Mouse (Mus musculus) heart, embryonic 15.5 days (tissue): ENCODE data around the gene Bach2. TPM values are rescaled to one million over a fixed set of nuclear protein-coding genes. Genes with fewer than 3 reads are reported as not detected.

Source experiments
- ATAC-seq: fragments of 200-750 bp; cut with Nextera tagmentation; replicated peaks from 2 replicates; pipeline ENCODE4 v1.8.0; 2017; ENCODE audit warnings: low read depth, moderate TSS enrichment; ENCODE audit not compliant: insufficient number of reproducible peaks, insufficient read depth, low FRiP score
- H3K27ac ChIP-seq: fragments of 300-500 bp; sonication (generic); 2 replicates; pipeline ENCODE4 v1.5.1; 2015; ENCODE audit warnings: mild to moderate bottlenecking, inconsistent platforms
- H3K27me3 ChIP-seq: fragments of 300-500 bp; sonication (generic); 2 replicates; pipeline ENCODE4 v1.6.1; 2015; ENCODE audit warnings: inconsistent platforms
- H3K36me3 ChIP-seq: fragments of 300-500 bp; sonication (generic); 2 replicates; pipeline ENCODE4 v1.6.1; 2015; ENCODE audit warnings: mild to moderate bottlenecking, inconsistent platforms
- H3K4me1 ChIP-seq: fragments of 300-500 bp; sonication (generic); replicated peaks from 2 replicates; pipeline ENCODE4 v1.6.1; 2015; ENCODE audit warnings: inconsistent platforms
- H3K4me2 ChIP-seq: fragments of 300-500 bp; sonication (generic); 2 replicates; pipeline ENCODE4 v1.6.1; 2015; ENCODE audit warnings: inconsistent platforms, mild to moderate bottlenecking, moderate library complexity
- H3K4me3 ChIP-seq: fragments of 300-500 bp; sonication (generic); 2 replicates; pipeline ENCODE4 v1.5.1; 2015; ENCODE audit warnings: mild to moderate bottlenecking, inconsistent platforms
- H3K9ac ChIP-seq: fragments of 300-500 bp; sonication (generic); 2 replicates; pipeline ENCODE4 v1.6.1; 2015; ENCODE audit warnings: mild to moderate bottlenecking, inconsistent platforms
- H3K9me3 ChIP-seq: fragments of 300-500 bp; sonication (generic); replicated peaks from 2 replicates; pipeline ENCODE4 v1.6.1; 2016; ENCODE audit warnings: inconsistent platforms
- WGBS: fragments of 180-500 bp; shearing (Covaris S2); methylation state at CpG from one replicate; pipeline ENCODE4 v1.1.7; 2015; ENCODE audit warnings: mixed read lengths; 5-methylcytosine and 5-hydroxymethylcytosine counted together
- polyA plus RNA-seq: library from polyadenylated mRNA; unstranded; fragments of >200 nt; fragmentation: Nextera tagmentation; extraction: Ambion mirVana; gene quantifications from 2 replicates; pipeline ENCODE4 v1.2.1, GENCODE M21; 2015

The Bach2 gene
- polyA plus RNA-seq, 1 experiment from 2014 or later, result 5.0 TPM

DNA sequence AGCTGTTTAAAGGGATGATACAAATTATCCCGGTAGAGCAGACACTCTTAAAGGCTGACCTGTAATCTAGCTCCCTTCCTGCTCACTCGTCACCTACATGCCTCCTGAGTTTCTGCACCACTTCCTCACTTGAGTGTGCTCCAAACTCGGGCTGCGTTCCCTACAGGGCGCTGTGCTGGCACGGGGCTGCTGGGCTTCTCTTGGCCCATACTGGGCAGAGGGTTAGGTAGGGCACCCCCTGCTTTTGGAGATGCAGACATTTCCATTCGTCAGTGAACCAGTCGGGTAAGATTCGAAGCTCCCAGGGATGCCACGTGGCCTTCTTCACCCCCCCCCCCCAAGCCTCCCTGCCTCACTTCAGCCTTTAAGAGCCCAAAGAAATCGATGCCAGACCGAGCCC, 19.1 kb downstream of the Bach2 start:
- Histone ChIP-seq H3K27ac (no peak overlapping the region), H3K9me3 (no peaks in the 10 kb centered on the region), H3K36me3 (no peaks in the 10 kb centered on the region), H3K4me3 (no peak overlapping the region), H3K27me3 (no peaks in the 10 kb centered on the region), H3K9ac (no peak overlapping the region), H3K4me2 (no peak overlapping the region), H3K4me1 (peaks cover 19% of the 10 kb centered on the region)
- 51% methylated on average over 12 of the region's 12 CpGs for WGBS
- no peak for ATAC-seq

DNA sequence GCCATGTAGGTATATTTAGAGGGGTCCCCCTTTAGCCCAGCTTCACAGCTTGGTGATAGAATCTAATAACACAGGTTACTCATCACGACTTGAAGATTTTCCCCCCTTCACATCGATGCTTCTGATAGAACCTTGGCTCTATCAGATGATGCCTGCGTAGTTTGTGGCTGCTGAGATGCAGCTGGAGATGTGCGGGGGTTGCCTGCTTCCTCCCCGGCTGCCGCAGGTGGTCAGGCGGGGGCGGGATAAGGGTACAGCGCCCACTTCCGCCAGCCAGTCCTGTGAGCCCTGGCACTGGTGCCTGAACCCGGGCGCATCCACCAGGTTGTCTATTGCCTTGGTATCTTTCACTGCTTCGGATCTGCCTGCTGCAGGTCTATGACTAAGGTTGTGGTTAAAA, 19.5 kb downstream of the Bach2 start:
- Histone ChIP-seq H3K9ac (no peak overlapping the region), H3K27me3 (no peaks in the 10 kb centered on the region), H3K4me2 (no peak overlapping the region), H3K4me1 (peaks cover 19% of the 10 kb centered on the region), H3K36me3 (no peaks in the 10 kb centered on the region), H3K27ac (no peak overlapping the region), H3K9me3 (no peaks in the 10 kb centered on the region), H3K4me3 (no peak overlapping the region)
- ATAC-seq, result no peak
- WGBS, result 85% methylated on average over 13 of the region's 13 CpGs

DNA sequence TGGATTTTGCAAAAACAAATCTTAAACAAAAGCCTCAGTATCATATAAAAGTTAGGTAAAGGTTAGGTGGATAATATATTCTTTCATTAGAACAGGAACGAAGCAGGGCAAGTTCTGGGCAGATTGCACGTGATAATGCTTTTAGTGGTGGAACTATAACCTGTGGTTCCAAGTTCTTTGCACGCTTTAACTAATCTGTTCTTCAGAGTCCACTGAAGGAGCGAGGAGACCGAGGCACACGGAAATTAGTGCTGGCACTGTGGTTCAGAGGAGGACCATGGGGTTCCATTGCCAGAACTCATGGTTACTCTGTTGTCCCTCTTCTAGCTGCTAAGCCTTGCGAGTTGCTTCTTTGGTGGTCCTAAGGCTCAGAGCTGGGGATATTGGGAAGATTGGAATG, 20.0 kb downstream of the Bach2 start:
- Histone ChIP-seq H3K4me3 (no peak overlapping the region), H3K36me3 (no peaks in the 10 kb centered on the region)

DNA sequence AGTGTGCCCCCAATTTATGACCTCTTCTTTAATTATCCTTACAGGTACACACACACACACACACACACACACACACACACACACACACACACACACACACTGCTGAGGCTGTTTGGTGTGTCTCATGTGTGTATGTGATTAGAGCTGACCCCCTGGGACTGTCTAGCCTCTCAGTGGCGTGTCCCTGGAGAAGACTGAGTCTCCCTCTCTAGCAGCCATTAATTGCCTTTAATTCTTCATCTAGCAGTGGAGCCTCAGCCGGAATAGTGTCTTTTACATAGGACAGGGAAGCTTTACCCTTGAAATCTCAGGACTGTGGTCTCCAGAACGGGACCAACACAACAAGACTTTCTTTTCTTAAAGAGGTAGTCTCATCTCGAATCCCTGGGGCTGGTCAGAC, 22.3 kb downstream of the Bach2 start:
- no peak overlapping the region for H3K27ac ChIP-seq
- H3K4me1 ChIP-seq, result peaks cover 37% of the 10 kb centered on the region
- no peak overlapping the region for H3K9ac ChIP-seq
- no peak overlapping the region for H3K4me3 ChIP-seq
- H3K4me2 ChIP-seq, result no peak overlapping the region
- no peaks in the 10 kb centered on the region for H3K36me3 ChIP-seq
- WGBS, result 64% methylated on average over 4 of the region's 4 CpGs
- no peaks in the 10 kb centered on the region for H3K9me3 ChIP-seq
- no peaks in the 10 kb centered on the region for H3K27me3 ChIP-seq
- no peak for ATAC-seq

More for the DNA sequence above, 20.0 kb downstream of the Bach2 start:
- Histone ChIP-seq H3K9me3 (no peaks in the 10 kb centered on the region), H3K4me2 (no peak overlapping the region), H3K27ac (no peak overlapping the region), H3K4me1 (peaks cover 19% of the 10 kb centered on the region), H3K9ac (no peak overlapping the region), H3K27me3 (no peaks in the 10 kb centered on the region)
- 91% methylated on average over 7 of the region's 7 CpGs for WGBS
- ATAC-seq, result no peak

DNA sequence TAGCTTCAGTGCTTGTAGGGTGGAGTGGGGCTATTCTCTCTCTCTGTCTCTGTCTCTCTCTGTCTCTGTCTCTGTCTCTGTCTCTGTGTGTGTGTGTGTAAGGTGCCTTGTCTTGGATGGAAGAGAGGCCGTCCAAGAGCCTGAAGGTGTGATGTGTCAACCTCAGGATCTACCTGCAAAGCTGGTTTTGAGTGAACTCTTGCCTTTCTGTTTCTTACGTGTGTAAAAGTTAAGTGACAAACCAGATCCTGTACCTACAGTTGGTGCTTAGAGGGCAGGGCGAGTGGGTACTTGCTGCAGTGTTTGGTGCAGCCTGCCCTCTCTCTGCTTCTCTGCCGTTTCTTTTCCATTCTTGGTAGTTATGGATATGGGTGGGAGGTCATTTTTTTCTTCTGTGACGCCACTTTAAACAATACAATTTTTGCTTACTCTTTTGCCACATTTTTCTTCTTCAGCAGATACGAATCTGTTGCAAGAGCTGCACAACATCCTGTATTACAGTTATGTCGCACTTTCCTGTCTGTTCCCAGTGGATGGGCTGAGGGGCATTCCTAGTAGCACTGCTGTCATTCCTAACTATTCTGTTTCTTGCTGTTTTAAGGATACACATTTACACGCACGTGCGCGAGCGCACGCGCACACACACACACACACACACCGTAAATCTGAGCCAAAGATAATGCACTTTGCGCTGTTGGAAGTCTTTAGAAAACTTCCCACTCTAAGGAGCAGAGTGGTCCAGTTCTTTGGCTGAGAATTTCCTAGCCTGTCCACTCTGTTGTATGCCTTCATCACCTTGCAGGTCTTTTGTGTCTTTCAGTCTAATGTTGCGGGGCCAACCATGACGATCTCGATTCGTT, 24.5 kb downstream of the Bach2 start:
- Histone ChIP-seq H3K36me3 (no peaks in the 10 kb centered on the region), H3K9ac (no peak overlapping the region), H3K4me2 (no peak overlapping the region), H3K4me3 (no peak overlapping the region), H3K27ac (peak overlapping the region; percentile 3), H3K9me3 (no peaks in the 10 kb centered on the region), H3K27me3 (no peaks in the 10 kb centered on the region), H3K4me1 (peaks cover 28% of the 10 kb centered on the region)
- no peak for ATAC-seq
- 81% methylated on average over 20 of the region's 20 CpGs for WGBS

DNA sequence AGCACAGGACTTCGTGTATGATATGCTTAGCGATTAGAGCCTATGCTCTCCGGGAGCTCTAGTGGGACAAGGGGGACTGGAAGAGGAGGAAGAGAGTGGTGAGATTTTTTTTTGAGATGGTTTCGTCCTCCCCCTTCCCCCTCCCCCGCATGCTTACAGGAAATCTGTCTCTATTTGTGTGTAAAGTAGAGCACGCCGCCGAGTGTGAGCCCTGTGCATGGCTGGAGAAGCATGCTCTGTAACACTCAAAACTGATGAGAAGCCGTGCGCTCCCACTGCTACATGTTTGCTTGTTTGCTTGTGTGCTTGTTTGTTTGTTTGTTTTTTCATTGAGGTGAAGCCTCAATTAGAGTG, 25.1 kb downstream of the Bach2 start:
- WGBS, result 57% methylated on average over 10 of the region's 10 CpGs
- H3K4me1 ChIP-seq, result peaks cover 26% of the 10 kb centered on the region
- no peak overlapping the region for H3K4me2 ChIP-seq
- H3K36me3 ChIP-seq, result no peaks in the 10 kb centered on the region
- no peak overlapping the region for H3K9ac ChIP-seq
- ATAC-seq, result 0 out of 2 replicates have a peak, but pooled peaks have one; percentile 27
- H3K27ac ChIP-seq, result peak overlapping the region; percentile 3
- no peak overlapping the region for H3K4me3 ChIP-seq
- H3K9me3 ChIP-seq, result no peaks in the 10 kb centered on the region
- no peaks in the 10 kb centered on the region for H3K27me3 ChIP-seq

DNA sequence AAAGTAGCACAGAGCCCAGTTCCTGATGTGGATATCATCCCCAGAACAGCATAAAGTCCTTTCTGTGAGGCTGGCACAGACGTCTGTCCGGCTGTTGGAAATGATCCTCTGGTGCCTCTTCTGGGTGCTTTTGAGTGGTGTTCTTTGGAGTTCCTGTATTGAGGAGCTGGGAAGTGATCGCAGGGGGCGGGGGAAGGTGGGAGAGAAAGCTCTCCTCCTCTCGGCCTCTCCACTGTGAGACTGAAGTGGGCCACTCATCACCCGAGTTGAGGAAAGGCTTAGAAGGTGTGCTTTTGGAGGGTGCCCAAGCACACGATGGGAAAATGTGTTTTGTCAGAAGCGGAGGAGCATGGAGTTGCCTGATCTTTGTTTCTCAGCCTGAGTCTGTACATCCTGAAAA, 26.3 kb downstream of the Bach2 start:
- no peak overlapping the region for H3K4me3 ChIP-seq
- H3K27me3 ChIP-seq, result no peaks in the 10 kb centered on the region
- H3K9ac ChIP-seq, result no peak overlapping the region
- peaks cover 18% of the 10 kb centered on the region for H3K4me1 ChIP-seq
- no peaks in the 10 kb centered on the region for H3K36me3 ChIP-seq
- no peak overlapping the region for H3K4me2 ChIP-seq
- ATAC-seq, result no peak
- H3K9me3 ChIP-seq, result no peaks in the 10 kb centered on the region
- 43% methylated on average over 8 of the region's 8 CpGs for WGBS
- 0 out of 2 replicates have a peak overlapping the region, but pooled peaks have one; percentile 10 for H3K27ac ChIP-seq

DNA sequence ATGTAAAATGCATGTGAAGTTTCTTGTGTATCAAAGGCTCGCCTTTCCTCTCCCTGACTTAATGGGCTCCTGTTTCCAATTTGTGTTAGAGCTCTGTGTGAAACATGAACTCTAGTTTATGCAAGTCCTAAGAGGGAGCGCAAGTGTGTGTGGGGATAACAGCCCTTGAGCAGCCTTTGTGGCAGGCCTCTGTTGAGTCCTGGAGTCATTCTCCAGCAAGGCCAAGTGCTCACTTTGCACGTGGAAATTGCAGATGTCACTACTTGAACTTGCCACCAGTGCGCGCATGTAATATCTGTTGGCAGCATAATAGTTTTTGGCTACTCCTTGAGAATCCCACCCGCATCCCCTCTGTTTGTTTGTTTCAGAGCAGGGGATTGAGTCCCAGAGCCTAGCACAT, 28.1 kb downstream of the Bach2 start:
- H3K27me3 ChIP-seq, result no peaks in the 10 kb centered on the region
- no peak for ATAC-seq
- H3K9ac ChIP-seq, result no peak overlapping the region
- WGBS, result 66% methylated on average over 6 of the region's 6 CpGs
- H3K36me3 ChIP-seq, result no peaks in the 10 kb centered on the region
- H3K4me3 ChIP-seq, result no peak overlapping the region
- H3K9me3 ChIP-seq, result no peaks in the 10 kb centered on the region
- no peak overlapping the region for H3K4me2 ChIP-seq
- peaks cover 18% of the 10 kb centered on the region for H3K4me1 ChIP-seq
- no peak overlapping the region for H3K27ac ChIP-seq

DNA sequence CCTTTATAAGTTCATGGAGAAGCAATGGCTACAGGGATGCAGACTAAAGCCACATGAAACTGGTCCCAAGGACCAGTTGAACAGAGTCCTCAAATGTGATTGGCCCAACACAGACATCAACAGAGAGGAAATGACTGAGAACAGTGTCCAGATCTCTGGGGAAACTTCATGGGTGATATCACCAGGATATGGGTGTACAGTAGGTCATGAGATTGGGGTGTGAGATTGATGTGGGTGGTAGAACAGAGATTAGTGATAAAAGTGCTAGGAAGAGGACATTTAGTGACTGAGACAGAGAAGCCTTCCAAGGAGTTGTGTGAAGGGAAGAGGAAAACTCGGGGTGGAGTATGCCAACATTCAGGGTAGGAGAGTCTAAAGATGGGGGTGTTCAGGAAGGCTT, 29.4 kb downstream of the Bach2 start:
- no peaks in the 10 kb centered on the region for H3K9me3 ChIP-seq
- no peak for ATAC-seq
- no peaks in the 10 kb centered on the region for H3K27me3 ChIP-seq
- H3K4me3 ChIP-seq, result no peak overlapping the region
- H3K9ac ChIP-seq, result no peak overlapping the region
- no peak overlapping the region for H3K4me2 ChIP-seq
- no peak overlapping the region for H3K27ac ChIP-seq
- H3K36me3 ChIP-seq, result no peaks in the 10 kb centered on the region
- peaks cover 18% of the 10 kb centered on the region for H3K4me1 ChIP-seq
- WGBS, result 84% methylated on average over 1 of the region's 1 CpGs

DNA sequence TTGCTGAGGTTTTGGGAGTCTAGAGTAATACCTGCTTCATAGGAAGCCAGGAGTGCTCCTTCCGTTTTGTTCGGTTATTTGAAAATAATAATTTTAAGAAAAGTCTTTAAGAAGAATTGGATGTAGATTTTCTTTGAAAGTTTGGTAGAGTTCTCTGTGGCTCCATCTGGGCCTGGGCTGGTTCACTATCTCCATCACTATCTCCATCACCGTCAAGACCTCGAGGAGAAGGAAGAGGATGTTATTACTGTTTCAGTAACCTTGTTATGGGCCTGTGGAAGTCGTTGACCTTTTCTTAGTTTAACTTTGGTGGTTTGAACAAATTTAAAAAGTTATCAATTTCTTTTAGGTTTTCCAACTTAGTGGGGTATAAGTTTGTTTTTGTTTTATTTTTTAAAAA, 33.8 kb downstream of the Bach2 start:
- WGBS, result 77% methylated on average over 5 of the region's 5 CpGs

DNA sequence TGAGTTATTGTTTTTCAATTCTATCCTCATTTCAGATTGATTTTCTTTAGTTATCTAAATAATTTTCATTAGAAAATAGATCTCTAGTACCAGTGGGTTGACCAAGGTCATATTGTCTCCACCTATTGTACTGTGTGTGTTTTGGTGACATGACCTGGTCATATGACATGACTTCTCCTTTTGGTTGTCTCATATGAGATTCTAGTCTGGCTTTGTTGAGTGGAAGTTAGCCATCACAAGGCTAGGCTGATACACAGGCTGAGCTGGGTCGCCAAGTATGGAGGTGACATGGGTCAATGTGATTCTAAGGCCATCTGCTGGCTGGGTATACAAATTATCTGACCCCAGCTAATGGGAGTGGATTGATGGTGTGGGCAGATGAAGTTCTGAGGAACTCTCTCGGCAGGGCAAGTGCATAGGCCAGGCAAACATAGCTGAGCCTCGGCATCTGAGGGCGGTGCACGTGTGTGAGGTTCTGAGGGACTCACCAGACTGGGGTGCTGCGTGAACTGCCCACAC, 36.2 kb downstream of the Bach2 start:
- Histone ChIP-seq H3K36me3 (no peaks in the 10 kb centered on the region), H3K9ac (no peak overlapping the region), H3K4me3 (no peak overlapping the region), H3K4me1 (no peaks in the 10 kb centered on the region), H3K27ac (no peak overlapping the region), H3K9me3 (no peaks in the 10 kb centered on the region), H3K27me3 (no peaks in the 10 kb centered on the region), H3K4me2 (no peak overlapping the region)
- WGBS, result 85% methylated on average over 6 of the region's 6 CpGs
- ATAC-seq, result no peak

More for the DNA sequence above, 33.8 kb downstream of the Bach2 start:
- H3K4me3 ChIP-seq, result no peak overlapping the region
- no peaks in the 10 kb centered on the region for H3K9me3 ChIP-seq
- H3K4me2 ChIP-seq, result no peak overlapping the region
- H3K36me3 ChIP-seq, result no peaks in the 10 kb centered on the region
- no peak for ATAC-seq
- H3K27ac ChIP-seq, result no peak overlapping the region
- no peaks in the 10 kb centered on the region for H3K27me3 ChIP-seq
- no peaks in the 10 kb centered on the region for H3K4me1 ChIP-seq
- no peak overlapping the region for H3K9ac ChIP-seq

DNA sequence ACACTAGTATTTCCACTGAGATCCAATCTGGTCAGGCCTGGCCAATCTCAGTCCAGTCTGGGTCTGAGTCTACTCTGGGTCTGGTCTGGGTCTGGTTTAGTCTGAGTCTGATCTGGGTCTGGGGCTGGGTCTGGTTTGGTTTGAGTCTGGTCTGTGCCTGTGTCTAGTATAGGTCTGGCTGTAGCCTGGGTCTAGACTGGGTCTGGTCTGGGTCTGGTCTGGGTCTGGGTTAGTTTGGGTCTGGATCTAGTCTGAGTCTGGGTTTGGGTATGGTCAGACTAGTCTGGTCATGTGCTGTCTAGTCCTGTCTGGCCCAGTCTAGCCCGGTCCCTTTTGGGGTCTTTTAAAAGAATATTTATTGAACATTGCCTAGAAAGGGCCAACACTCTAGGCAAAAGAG, 41.2 kb downstream of the Bach2 start:
- Histone ChIP-seq H3K4me2 (no peak overlapping the region), H3K9ac (no peak overlapping the region), H3K4me1 (no peaks in the 10 kb centered on the region), H3K27me3 (no peaks in the 10 kb centered on the region), H3K4me3 (no peak overlapping the region), H3K9me3 (no peaks in the 10 kb centered on the region), H3K27ac (no peak overlapping the region), H3K36me3 (no peaks in the 10 kb centered on the region)
- 81% methylated on average over 1 of the region's 1 CpGs for WGBS
- no peak for ATAC-seq
